8 mouse cellular contexts compared by ENCODE assay signal in the genomic region with DNA sequence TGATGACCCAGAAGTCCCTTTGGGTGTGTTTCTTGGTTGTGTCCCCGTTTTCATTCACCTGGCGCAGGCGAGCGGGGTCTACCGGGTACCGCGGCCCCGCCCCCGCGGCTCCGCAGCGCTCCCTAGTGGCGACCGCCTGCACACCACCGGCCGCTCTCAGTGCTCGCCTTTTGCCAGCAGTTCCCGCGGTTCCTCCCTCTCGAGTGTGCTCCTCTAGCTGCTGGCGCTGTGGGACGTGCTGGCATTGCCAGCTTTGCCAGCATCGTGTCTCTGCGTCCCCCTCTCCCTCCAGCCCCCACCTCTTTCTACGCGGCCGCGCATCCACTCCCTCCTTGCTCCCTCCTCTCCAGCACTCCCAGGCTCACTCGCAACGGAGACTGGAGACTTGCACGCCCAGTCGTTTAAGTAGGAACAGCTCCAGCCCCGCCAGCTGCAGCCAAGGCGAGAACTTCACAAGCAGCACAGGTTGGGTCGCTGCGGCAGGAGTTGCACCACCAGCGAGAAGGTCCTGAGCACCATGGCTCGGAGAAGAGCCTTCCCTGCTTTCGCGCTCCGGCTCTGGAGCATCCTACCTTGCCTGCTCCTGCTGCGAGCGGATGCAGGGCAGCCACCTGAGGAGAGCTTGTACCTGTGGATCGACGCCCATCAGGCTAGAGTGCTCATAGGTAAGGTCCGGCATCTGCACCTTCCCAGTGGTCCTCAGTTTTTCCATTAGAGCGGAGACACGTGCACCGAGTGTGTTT. TPM values are rescaled to one million over a fixed set of nuclear protein-coding genes. Genes with fewer than 3 reads are reported as not detected.
DNase-seq lines count a peak whose midpoint lies in the region; ATAC-seq lines count a peak whose summit lies in the region.

A gene (plus strand): TSS at position 135 of the 743 bp plus-strand sequence.

- peak within 1 kb of the TSS; percentile 93 for H3K4me2 ChIP-seq in hindbrain, embryonic 15.5 days

- intact Hi-C loops in left cerebral cortex, postnatal 14 days (cut with DNase I) = loop anchor here (2.0 to 5.0 kb wide), 2 partner anchors 95 to 223 kb away; no protein-coding TSS in a partner anchor

- peaks cover 15% of the 10 kb centered on the region for H3K4me1 ChIP-seq in hindbrain, embryonic 15.5 days (replicated peaks)

- no peak within 1 kb of the TSS for H3K27ac ChIP-seq in hindbrain, embryonic 15.5 days (replicated peaks)

- H3K4me3 ChIP-seq in hindbrain, embryonic 15.5 days = peak within 1 kb of the TSS; percentile 50

- peak; percentile 70 for DNase-seq in WW6 (ENCODE audit: low read depth, low spot score)
- peak; percentile 81 to 89 for DNase-seq in cerebellum, postnatal 25 days
- peak; percentile 47 for DNase-seq in gastrocnemius, adult 18-20 months (ENCODE audit: low spot score)
- peak; percentile 17 to 66 for DNase-seq in left cerebral cortex, postnatal 14 days (ENCODE audit: low spot score in 2 of 2)
- peak; percentile 43 to 72 for DNase-seq in right cerebral cortex, postnatal 10 days (ENCODE audit: low spot score in 2 of 2)
- DNase-seq in urinary bladder, postnatal 36 days (ENCODE audit: low spot score in 2 of 2) = peak; percentile 42 to 61

- peaks cover 26% of the 10 kb centered on the region for H3K27me3 ChIP-seq in hindbrain, embryonic 15.5 days

- H3K9ac ChIP-seq in hindbrain, embryonic 15.5 days = peak within 1 kb of the TSS; percentile 43

- WGBS in hindbrain, embryonic 15.5 days = under 1% methylated on average over 49 of the region's 49 CpGs

- H3K9me3 ChIP-seq in hindbrain, embryonic 15.5 days = no peaks in the 10 kb centered on the region

- peak; percentile 94 for ATAC-seq in hindbrain, embryonic 15.5 days (ENCODE audit: low FRiP score, low read depth)
- ATAC-seq in megakaryocyte progenitor cell, adult 5-6 weeks (replicated peaks; ENCODE audit: poor library complexity) = peak; percentile 84

- no peaks in the 10 kb centered on the region for H3K36me3 ChIP-seq in hindbrain, embryonic 15.5 days

RNA-seq across cellular contexts. Expression of the gene that starts here (rescaled TPM):
- total RNA-seq in gastrocnemius, adult 18-20 months (2021) = 1 to 10 TPM in 1 of 2 experiments, under 1 TPM in 1; 0.94 to 2.0 TPM
- 5.7 and 7.1 TPM in 2 replicates for polyA plus RNA-seq in hindbrain, embryonic 15.5 days (2015; fragmentation: Nextera tagmentation; extraction: Ambion mirVana)
- 1 to 10 TPM; 2.4 to 2.6 TPM for total RNA-seq in left cerebral cortex, postnatal 14 days (2021)
- 0.05 TPM in 1 of 2 replicates, not detected in the other for total RNA-seq in megakaryocyte progenitor cell, adult 5-6 weeks (2015)
- not detected in 2 replicates for total RNA-seq in megakaryocyte progenitor cell, adult 5-6 weeks (2017)

Comparison
In these comparisons a context has a peak if more than half of its experiments do, and no peak if none do; other contexts are left out.
1. Peak in ATAC-seq in megakaryocyte progenitor cell, adult 5-6 weeks; RNA of the gene not detected or under 1 TPM.